Mouse (Mus musculus) liver, embryonic 14.5 days (tissue): ENCODE data around the gene Ctnnb1.
"Not testable (repeated sequence)": the region's sequence is repeated elsewhere in the genome, so short reads cannot be mapped to it uniquely, and the experiment has no call there.

Experiments used
- CTCF ChIP-seq: IDR thresholded peaks from 2 replicates; pipeline ENCODE4 v1.5.1; 2016; ENCODE audit warnings: antibody characterized with exemption, low read depth, control low read depth
- EP300 ChIP-seq: IDR thresholded peaks from 2 replicates; pipeline ENCODE4 v1.6.1; 2016; ENCODE audit warnings: antibody characterized with exemption, low read depth

GRCm38 (mm10) chr9:120917619-120918018 is 11.4 kb upstream of the Ctnnb1 start:
- TF ChIP-seq CTCF = peak; percentile 13; the same call in 1 of the 2 replicates
- not testable (repeated sequence) for TF ChIP-seq EP300
